Mouse (Mus musculus) spleen, postnatal 0 days (tissue): ENCODE results near the gene Tbcel. TPM values are rescaled to one million over a fixed set of nuclear protein-coding genes. Genes with fewer than 3 reads are reported as not detected.

ENCODE experiments used
- polyA plus RNA-seq: library from polyadenylated mRNA; unstranded; fragments of >200 nt; fragmentation: Nextera tagmentation; extraction: Ambion mirVana; gene quantifications from 2 replicates; pipeline ENCODE4 v1.2.1, GENCODE M21; 2015

Gene Tbcel
- 11.3 and 11.7 TPM in 2 replicates for polyA plus RNA-seq

DNA sequence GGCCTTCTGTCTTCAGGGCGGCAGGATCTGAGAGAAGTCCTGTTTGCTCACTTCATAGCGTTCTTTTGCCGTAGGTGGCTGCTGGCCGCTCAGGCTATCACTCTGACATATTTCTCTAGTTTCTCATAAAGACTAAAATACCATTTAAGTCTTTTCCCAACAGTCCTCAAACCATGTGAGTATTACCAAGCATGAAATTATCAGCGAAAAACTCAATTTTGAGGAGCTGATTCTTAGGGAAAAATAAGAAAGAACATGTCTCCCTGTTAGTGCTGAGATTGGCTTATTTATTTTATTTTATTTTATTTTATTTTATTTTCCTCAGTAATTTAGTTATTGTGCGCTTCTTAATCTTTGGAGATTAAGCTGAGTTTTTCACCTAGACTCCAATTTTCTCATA lies at the start of gene Tbcel:
TSS of gene Tbcel (minus strand) at position 101 of the 400 bp plus-strand sequence.

DNA sequence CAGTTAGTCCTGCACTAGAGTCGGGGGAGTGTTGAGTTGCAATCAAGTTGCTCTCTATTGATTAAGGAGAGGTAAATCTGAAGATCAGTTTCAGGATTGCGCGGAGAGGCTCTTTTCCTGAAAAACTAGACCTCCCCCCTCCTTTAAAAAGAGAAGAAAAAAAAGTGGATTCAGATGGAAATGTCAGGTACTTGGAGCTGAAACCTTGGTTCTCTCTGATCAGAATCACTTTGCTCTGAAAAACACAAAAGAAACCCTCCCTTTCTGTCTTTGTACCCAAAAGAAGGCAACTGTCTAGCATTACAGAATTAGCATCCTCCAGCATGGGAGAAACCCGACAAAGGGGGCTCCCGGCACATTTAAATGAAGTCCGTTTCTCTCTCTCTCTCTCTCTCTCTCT lies 107.8 kb downstream of the Tbcel start, which contains the start of gene Tecta:
TSS of gene Tecta (minus strand) at position 101 of the 400 bp plus-strand sequence.

Other genes with a start within 250 kb of the Tbcel start
- gene Sc5d, start 243.6 kb downstream of the Tbcel start, polyA plus RNA-seq = 10.2 and 11.2 TPM in 2 replicates
- gene Tecta, start 107.9 kb downstream of the Tbcel start, polyA plus RNA-seq = 0.02 and 0.10 TPM in 2 replicates